Mouse (Mus musculus): ENCODE measurements around the gene Nmt1.

DNA sequence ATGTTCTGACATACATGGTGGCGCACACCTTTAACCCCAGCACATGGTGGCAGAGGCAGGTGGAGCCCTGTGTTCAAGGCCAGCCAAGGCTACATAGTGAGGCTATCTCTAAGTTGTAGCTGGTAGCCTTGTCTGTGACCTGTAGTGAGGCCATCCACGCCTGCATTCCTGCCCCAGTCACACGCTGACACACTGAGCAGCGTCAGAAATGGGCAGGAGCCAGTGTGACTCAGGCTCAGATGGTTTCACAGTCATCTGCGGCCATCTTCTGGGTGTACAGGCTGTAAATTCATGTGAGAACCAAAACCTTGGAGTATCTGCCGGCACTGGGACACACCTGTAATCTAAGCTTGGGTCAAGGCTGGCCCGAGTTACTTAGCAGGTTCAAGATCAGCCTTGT, 28.6 kb downstream of the Nmt1 start:
- TF ChIP-seq CTCF (IDR thresholded peaks at IDR 0.05; ENCODE audit: low read depth, low read length) (no peak), TAL1 (conservative IDR thresholded peaks at IDR 0.05; ENCODE audit: low read depth, low read length) (no peak), GATA1 (IDR thresholded peaks at IDR 0.05; ENCODE audit: borderline replicate concordance, low read length) (no peak)

Data from G1E (cell line).